Mouse (Mus musculus) gastrocnemius, postnatal 14 days (tissue): Measurements from ENCODE around the gene Lims1. TPM values are rescaled to one million over a fixed set of nuclear protein-coding genes. Genes with fewer than 3 reads are reported as not detected.

Experiments
- DNase-seq: peaks from one replicate; pipeline ENCODE4 v3.0.0; 2021; ENCODE audit warnings: mixed read lengths
- intact Hi-C: fragments of 180-260 bp; cut with DNase I; formaldehyde crosslinking; loops from one replicate; pipeline ENCODE4 v1.15.1; 2025; ENCODE audit warnings: low total_unique reads
- total RNA-seq, 2 experiments: library from RNA; stranded (reverse); gene quantifications; 2 replicates each; pipeline ENCODE4 v1.2.3; 2021

Gene Lims1
- total RNA-seq, 2 experiments from 2014 or later = 48.4 to 70.7 TPM

DNA sequence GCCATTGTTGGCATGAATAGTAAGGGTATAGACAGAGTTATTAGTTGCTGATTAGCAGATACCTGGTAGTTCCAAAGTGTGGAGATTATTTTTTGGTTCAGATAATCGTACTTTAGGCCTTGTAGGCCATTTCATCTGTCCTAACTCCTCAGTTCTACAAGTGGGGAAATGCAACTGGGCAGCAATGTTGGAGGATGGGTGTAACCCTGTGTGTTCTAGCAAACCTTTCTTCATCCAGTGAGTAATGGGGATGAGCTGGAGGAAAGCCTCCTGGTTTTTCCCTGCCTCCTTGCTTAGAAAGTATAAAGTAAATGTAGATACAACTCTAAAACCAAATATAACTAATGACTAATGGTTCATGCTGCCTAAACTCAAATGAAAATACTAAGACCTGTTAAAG lies 55.1 kb downstream of the Lims1 start:
- intact Hi-C loops = no loop called here
- DNase-seq = no peak

DNA sequence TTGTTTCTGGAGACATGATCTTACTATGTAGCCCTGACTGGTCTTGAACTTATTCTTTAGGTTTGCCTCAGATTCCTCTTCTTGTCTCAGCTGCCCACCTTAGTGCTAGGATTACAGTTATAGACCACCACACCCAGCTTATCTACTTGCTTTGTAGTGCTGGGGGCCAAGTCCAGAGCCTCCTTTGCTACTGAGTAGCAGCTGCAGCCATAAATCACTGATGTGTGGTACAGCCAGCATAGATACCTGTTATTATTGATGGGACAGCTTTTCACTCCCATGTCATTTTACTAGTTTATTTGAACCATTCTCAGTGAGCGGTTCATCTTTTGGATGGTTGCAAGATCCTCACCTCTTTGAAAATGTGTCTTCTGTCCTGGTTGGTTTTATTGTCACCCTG lies 56.4 kb downstream of the Lims1 start:
- no peak for DNase-seq
- intact Hi-C loops = no loop called here

GRCm38 (mm10) chr10:58381904-58382303 lies 58.6 kb downstream of the Lims1 start:
- DNase-seq = no peak
- intact Hi-C loops = no loop called here

DNA sequence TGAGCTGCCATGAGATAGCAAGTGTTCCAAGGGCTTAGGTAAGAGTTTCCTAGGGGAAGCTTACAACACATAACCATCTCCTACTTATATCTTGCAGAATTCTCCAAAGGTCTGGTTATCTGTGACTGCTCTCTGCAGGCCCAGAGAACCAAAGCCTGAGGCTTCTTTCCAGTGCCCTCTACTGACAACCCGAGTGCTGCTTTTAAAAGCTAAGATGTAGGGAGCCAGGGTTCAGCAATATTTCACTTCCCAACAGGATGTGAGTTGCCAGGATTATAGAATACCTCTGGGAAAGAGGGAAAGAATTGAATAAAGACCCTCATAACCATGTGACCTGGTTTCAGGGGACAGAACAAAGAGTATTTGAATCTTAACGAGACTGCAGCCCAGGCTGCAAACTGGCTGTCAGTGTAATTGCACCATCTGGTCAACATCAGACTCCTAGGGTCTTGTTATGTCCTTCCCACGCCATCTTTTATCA lies 59.4 kb downstream of the Lims1 start:
- DNase-seq = no peak
- intact Hi-C loops = no loop called here

DNA sequence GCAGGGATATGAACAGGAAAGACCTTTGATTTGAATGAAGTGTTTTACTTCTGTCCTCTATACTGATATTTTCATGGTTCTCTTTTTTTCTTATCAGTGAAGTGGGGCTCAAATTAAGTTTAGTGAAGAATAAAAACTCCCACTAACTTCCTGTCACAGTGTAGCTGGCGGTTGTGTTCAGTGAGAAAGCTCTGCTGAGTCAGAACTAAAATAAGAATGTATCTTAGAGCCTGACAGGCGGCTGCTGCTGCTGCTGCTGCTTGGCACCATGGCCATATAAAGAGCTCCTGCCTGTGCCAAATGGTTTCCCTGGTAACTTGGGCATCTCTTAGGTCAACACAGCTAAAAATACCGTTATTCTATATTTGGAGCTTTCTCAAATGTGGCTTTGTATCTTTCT lies 60.0 kb downstream of the Lims1 start:
- peak; percentile 48 for DNase-seq

DNA sequence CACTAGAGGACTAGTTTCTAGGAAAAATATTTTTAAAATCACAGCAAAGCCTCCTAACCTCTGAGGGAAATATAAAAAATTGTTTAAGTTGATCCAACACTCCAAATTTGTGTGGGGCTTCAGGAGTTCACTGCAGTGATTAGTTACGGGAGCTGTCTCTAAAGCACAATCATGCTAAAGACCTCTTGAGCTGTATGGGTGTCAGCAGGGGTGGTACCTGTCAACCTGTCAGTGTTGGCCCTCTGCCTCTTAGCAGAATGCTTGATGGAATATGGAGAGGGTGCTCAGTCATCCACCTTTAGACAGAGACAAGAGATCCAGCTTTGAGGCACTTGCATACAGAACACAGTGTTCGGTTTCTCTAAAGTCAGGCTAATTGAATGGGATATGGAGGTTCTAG lies 60.5 kb downstream of the Lims1 start:
- no peak for DNase-seq
- intact Hi-C loops = no loop called here

More for the DNA sequence above, 60.0 kb downstream of the Lims1 start:
- intact Hi-C loops = no loop called here

DNA sequence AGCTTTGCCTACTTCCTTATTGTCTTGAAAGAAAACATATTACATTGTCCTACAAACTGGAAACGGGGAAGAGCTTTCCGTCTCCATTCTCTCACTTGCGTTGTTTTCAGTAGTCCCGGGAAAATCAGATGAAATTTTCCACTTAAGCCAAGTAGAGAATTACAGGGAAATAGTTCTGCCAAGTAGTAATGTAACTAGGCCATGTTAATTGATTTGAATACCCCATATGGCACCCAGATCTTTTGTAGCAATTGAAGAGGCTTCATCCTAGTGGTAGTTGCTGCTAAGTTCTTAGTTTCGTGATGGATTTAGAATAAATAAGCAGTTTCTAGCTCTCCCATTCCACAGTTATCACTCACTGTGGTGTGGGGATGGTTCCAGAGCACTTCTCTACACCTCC lies 62.4 kb downstream of the Lims1 start:
- intact Hi-C loops = no loop called here
- DNase-seq = no peak

DNA sequence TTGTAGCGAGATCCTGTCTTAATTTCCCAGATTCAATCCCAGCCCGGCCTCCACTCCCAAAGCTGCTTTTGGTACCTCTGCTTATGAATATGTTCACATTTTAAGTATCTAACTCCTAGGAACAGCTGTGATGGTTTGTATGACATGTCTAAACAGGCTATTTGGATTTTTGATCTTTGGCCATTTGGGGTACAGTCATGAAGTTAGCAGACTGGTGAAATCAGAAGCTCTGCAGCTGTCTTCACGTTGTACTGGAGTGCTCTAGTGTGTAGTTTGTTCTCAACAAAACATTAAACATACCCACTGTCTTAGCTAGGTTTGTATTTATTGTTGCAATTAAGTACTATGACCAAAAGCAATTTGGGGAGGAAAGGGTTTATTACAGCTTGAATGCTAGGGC lies 63.7 kb downstream of the Lims1 start:
- no peak for DNase-seq
- intact Hi-C loops = no loop called here

DNA sequence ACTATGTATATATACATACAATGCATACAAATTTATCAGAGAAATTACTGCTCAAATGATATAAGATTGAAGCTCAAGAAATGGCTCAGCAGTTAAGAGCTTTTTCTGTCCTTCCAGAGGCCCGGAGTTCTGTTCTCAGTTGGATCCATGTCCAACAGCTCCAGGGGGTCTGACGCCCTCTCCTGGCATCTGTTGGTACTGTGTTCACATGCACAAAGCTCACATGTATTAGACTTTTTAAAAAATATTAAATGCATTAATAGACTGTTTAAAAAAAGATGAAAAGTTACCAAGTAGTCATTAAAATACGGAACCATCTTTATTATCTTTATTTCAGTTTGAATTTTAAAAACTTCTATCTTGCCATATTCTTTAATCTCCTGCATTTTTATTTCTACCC lies 65.4 kb downstream of the Lims1 start:
- intact Hi-C loops = no loop called here
- DNase-seq = no peak

- intact Hi-C loops = no loop called here
- no peak for DNase-seq
These were observed 65.9 kb downstream of the Lims1 start for GRCm38 (mm10) chr10:58389151-58389550.

- no peak for DNase-seq
- intact Hi-C loops = no loop called here
These were observed 69.2 kb downstream of the Lims1 start for GRCm38 (mm10) chr10:58392435-58392834.

- DNase-seq = no peak
These were observed 70.1 kb downstream of the Lims1 start for GRCm38 (mm10) chr10:58393026-58394014.

GRCm38 (mm10) chr10:58394170-58394569 lies 70.9 kb downstream of the Lims1 start:
- DNase-seq = peak; percentile 69

More at GRCm38 (mm10) chr10:58393026-58394014, 70.1 kb downstream of the Lims1 start:
- intact Hi-C loops = no loop called here

GRCm38 (mm10) chr10:58395315-58395714 lies 72.0 kb downstream of the Lims1 start:
- intact Hi-C loops = no loop called here
- no peak for DNase-seq

More at GRCm38 (mm10) chr10:58394170-58394569, 70.9 kb downstream of the Lims1 start:
- intact Hi-C loops = no loop called here

DNA sequence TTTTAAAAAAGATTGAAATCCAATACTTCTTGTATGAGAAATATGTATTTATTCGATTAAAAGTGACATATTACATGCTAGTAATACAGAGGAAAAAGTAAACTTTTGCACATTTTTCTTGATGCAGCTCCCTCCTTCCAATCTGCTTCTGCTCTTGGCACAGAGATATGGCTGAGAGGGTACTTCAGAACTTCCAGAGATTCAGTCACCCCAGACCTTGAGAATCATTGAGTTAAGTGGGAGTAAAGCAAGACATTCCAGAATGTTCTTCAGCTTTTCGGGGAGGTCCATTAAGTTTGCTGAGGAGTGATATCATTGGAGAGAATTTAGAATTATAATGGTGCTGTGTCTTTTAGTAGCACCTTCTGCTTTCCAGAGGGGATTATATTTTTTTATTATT lies 72.5 kb downstream of the Lims1 start:
- DNase-seq = no peak
- intact Hi-C loops = no loop called here

DNA sequence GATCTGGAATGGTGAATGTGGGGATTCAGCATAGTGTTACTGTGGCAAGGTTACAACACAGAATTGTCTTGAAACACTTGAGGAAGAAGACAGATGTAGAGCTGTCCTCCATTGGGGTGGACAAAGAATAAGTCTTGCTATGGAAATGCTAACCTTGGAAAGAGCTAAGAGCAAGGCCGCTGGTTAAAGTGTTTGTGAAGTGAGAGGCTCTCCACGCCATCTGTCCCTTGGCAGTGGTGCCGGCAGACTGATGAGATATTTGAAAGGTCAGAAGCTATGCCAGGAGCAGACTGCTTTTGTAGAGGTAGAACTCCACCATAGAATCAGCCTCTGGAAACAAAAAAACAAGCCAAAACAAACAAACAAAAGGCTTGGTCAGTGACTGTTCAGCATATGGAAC lies 73.3 kb downstream of the Lims1 start:
- intact Hi-C loops = no loop called here
- DNase-seq = peak; percentile 29

- intact Hi-C loops = no loop called here
- DNase-seq = no peak
These were observed 75.7 kb downstream of the Lims1 start for GRCm38 (mm10) chr10:58398941-58399340.

GRCm38 (mm10) chr10:58401838-58402237 lies 78.6 kb downstream of the Lims1 start:
- intact Hi-C loops = no loop called here
- DNase-seq = no peak

- intact Hi-C loops = no loop called here
- no peak for DNase-seq
These were observed 81.4 kb downstream of the Lims1 start for GRCm38 (mm10) chr10:58404639-58405038.

- intact Hi-C loops = no loop called here
- DNase-seq = no peak
These were observed 82.2 kb downstream of the Lims1 start for GRCm38 (mm10) chr10:58405285-58405948.

DNA sequence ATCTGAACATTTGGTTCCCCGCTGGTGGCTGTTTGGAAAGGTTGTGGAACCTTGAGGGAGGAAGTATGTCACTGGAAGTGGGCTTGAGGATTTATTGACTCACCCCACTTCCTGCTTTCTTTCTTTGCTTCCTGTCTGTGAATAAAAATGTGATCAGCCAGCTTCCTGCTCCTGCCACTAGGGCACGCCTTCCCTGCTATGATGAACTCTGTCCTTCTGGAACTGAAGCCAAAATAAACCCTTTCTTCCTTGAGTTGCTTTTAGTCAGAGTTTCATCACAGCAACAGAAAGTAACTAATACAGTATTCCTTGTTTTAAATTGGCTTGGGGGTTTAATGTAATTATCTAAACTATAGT lies 82.7 kb downstream of the Lims1 start:
- DNase-seq = no peak
- intact Hi-C loops = no loop called here
